Mouse (Mus musculus) liver, embryonic 14.5 days (tissue): Measurements from ENCODE around the gene Spem1. TPM values are rescaled to one million over a fixed set of nuclear protein-coding genes. Genes with fewer than 3 reads are reported as not detected.

Source experiments
- ATAC-seq: fragments of 200-750 bp; cut with Nextera tagmentation; 2 replicates; pipeline ENCODE4 v1.8.0; 2017; ENCODE audit warnings: moderate number of reproducible peaks, mild to moderate bottlenecking, moderate library complexity; ENCODE audit not compliant: insufficient read depth
- DNase-seq, 3 experiments: peaks; one replicate each; pipeline ENCODE4 v3.0.0-alpha.2; 2012 to 2013; ENCODE audit warnings: low read depth in 3 of 3, low spot score in 3 of 3
- H3K27ac ChIP-seq: fragments of 300-500 bp; sonication (generic); 2 replicates; pipeline ENCODE4 v1.5.1; 2014; ENCODE audit warnings: moderate library complexity, mild to moderate bottlenecking, control low read depth, inconsistent platforms
- H3K27me3 ChIP-seq: fragments of 300-500 bp; sonication (generic); 2 replicates; pipeline ENCODE4 v1.6.1; 2014; ENCODE audit warnings: mild to moderate bottlenecking, low read length, moderate library complexity; ENCODE audit not compliant: control insufficient read depth, insufficient read depth
- H3K36me3 ChIP-seq: fragments of 300-500 bp; sonication (generic); replicated peaks from 2 replicates; pipeline ENCODE4 v1.6.1; 2014; ENCODE audit warnings: low read depth; ENCODE audit not compliant: control insufficient read depth, insufficient read depth
- H3K4me1 ChIP-seq, 2 experiments: fragments of 200-500 bp in 1 of 2; fragments of 300-500 bp in 1 of 2; sonication (generic) in 1 of 2; replicated peaks; 2 replicates each; pipeline ENCODE4 v1.6.1; 2012 to 2014; ENCODE audit warnings: antibody characterized with exemption in 1 of 2, inconsistent platforms in 1 of 2, low read length in 1 of 2; ENCODE audit not compliant: control insufficient read depth in 2 of 2, insufficient read depth in 2 of 2
- H3K4me2 ChIP-seq: fragments of 300-500 bp; sonication (generic); 2 replicates; pipeline ENCODE4 v1.6.1; 2014; ENCODE audit warnings: low read depth, mild to moderate bottlenecking, control low read depth, moderate library complexity
- H3K4me3 ChIP-seq, 2 experiments: fragments of 200-500 bp in 1 of 2; fragments of 300-500 bp in 1 of 2; sonication (generic) in 1 of 2; 2 replicates each; pipeline ENCODE4 v1.5.1; 2012 to 2014; ENCODE audit warnings: low read depth in 2 of 2, low read length in 2 of 2, mild to moderate bottlenecking in 2 of 2, control low read depth in 1 of 2, inconsistent platforms in 1 of 2, moderate library complexity in 1 of 2; ENCODE audit not compliant: insufficient read depth in 1 of 2
- H3K9ac ChIP-seq: fragments of 300-500 bp; sonication (generic); replicated peaks from 2 replicates; pipeline ENCODE4 v1.6.1; 2014; ENCODE audit warnings: mild to moderate bottlenecking, control low read depth, moderate library complexity
- H3K9me3 ChIP-seq: fragments of 300-500 bp; sonication (generic); 2 replicates; pipeline ENCODE4 v1.6.1; 2016; ENCODE audit warnings: low read length, mixed read lengths; ENCODE audit not compliant: control insufficient read depth
- CTCF ChIP-seq: IDR thresholded peaks from 2 replicates; pipeline ENCODE4 v1.5.1; 2016; ENCODE audit warnings: antibody characterized with exemption, low read depth, control low read depth
- EP300 ChIP-seq: IDR thresholded peaks from 2 replicates; pipeline ENCODE4 v1.6.1; 2016; ENCODE audit warnings: antibody characterized with exemption, low read depth
- WGBS: fragments of 180-500 bp; shearing (Covaris S2); extraction: QIAGEN DNeasy Blood & Tissue Kit; methylation state at CpG from one replicate; pipeline ENCODE4 v1.1.7; 2014; ENCODE audit not compliant: insufficient replicate concordance; 5-methylcytosine and 5-hydroxymethylcytosine counted together
- polyA plus RNA-seq, 2 experiments: library from polyadenylated mRNA; depleted of rRNA in 1 of 2; stranded (reverse) in 1 of 2; unstranded in 1 of 2; fragments of >200 nt; fragmentation: Nextera tagmentation in 1 of 2; extraction: Ambion mirVana in 1 of 2; gene quantifications; 2 replicates each; pipeline versions ENCODE4 v1.2.1 to v1.2.3; 2012 to 2014

The Spem1 gene
- polyA plus RNA-seq, 2 experiments, result not detected

DNA sequence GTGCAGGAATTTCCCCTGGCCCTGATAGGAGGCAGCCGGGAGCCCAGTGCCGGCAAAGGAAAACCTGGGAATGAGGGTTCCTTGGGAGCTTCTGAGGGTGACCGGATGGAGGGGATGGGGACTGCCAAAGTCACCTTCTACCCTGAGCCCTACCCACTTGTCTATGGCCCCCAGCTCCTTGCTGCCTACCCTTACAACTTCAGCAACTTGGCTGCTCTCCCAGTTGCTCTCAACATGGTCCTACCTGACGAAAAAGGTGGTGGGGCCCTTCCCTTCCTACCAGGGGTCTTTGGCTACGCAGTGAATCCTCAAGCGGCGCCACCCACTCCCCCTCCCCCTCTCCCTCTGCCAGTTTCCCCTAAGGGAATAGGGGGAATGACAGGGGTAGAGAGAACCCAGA is 43.0 kb downstream of the Spem1 start:
- 55% methylated on average over 7 of the region's 7 CpGs for WGBS

DNA sequence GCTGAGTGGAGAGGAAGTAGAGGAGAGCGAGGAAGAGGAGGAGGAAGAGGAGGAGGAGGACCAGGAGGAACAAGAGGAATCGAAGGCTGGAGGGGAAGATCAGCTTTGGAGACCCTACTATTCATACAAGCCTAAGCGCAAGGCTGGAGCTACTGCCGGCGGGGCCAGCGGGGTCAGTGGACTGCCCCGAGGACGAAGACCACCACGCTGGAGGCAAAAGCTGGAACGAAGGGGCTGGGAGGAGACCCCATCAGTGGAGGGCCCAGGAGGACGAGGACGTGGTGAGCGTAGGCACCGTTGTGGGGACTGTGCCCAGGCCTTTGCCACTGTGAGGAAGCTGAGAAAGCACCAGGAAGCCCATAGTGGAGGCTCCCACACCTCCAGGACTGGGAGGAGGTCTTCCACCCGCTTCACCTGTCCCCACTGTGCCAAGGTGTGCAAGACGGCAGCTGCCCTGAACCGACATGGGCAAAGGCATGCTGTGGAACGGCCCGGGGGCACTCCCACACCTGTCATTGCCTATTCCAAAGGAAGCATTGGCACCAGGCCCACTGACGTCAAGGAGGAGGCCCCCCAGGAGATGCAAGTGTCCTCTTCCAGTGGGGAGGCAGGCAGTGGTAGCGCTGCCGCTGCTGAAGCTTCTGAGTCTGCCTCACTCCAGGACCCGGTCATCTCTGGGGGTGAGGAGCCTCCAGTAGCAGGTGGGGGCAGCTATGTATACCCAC is 43.6 kb downstream of the Spem1 start:
- H3K9ac ChIP-seq, result no peak overlapping the region
- ATAC-seq, result no peak
- H3K27me3 ChIP-seq, result peaks cover 14% of the 10 kb centered on the region
- no peak overlapping the region for H3K4me3 ChIP-seq
- no peaks in the 10 kb centered on the region for H3K36me3 ChIP-seq
- WGBS, result 60% methylated on average over 23 of the region's 23 CpGs
- DNase-seq, result no peak
- no peaks in the 10 kb centered on the region for H3K4me1 ChIP-seq
- TF ChIP-seq EP300, result no peak
- no peak for TF ChIP-seq CTCF
- H3K27ac ChIP-seq, result no peak overlapping the region
- no peaks in the 10 kb centered on the region for H3K9me3 ChIP-seq
- no peak overlapping the region for H3K4me2 ChIP-seq

More for the DNA sequence above, 43.0 kb downstream of the Spem1 start:
- Histone ChIP-seq H3K4me3 (no peak overlapping the region), H3K4me2 (no peak overlapping the region), H3K36me3 (no peaks in the 10 kb centered on the region), H3K27ac (no peak overlapping the region), H3K9ac (no peak overlapping the region), H3K9me3 (no peaks in the 10 kb centered on the region), H3K4me1 (no peaks in the 10 kb centered on the region), H3K27me3 (peaks cover 14% of the 10 kb centered on the region)
- TF ChIP-seq EP300 (no peak), CTCF (no peak)
- ATAC-seq (no peak), DNase-seq (no peak)

DNA sequence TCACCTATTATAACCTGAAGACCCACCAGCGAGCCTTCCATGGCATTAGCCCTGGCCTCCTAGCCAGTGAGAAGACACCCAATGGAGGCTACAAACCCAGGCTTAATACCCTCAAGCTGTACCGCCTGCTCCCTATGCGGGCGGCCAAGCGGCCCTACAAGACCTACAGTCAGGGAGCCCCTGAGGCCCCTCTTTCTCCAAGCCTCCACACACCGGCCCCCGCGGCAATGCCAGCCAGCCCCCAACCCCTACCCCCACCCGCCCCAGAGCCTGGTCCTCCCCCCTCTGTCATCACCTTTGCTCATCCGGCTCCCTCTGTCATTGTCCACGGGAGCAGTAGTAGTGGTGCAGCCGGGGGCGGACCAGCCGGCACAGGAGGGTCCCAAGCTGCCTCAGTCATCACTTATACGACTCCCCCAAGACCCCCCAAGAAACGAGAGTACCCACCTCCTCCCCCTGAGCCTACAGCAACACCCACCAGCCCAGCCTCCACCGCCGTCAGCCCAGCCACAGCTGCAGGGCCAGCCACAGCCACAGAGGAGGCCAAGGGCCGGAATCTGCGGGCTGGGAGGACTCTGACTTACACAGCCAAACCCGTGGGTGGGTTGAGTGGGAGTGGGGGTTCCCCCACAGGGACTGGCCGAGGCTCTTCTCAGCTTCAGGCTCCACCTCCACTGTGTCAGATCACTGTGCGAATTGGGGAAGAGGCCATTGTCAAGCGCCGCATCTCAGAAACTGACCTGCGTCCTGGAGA is 44.3 kb downstream of the Spem1 start:
- H3K27ac ChIP-seq, result no peak overlapping the region
- ATAC-seq (no peak), DNase-seq (no peak)
- H3K27me3 ChIP-seq, result peaks cover 14% of the 10 kb centered on the region
- TF ChIP-seq EP300, result no peak
- no peak for TF ChIP-seq CTCF
- no peaks in the 10 kb centered on the region for H3K9me3 ChIP-seq
- no peaks in the 10 kb centered on the region for H3K36me3 ChIP-seq
- WGBS, result 52% methylated on average over 26 of the region's 26 CpGs
- H3K4me3 ChIP-seq, result no peak overlapping the region
- no peak overlapping the region for H3K9ac ChIP-seq
- H3K4me1 ChIP-seq, result no peaks in the 10 kb centered on the region
- no peak overlapping the region for H3K4me2 ChIP-seq

DNA sequence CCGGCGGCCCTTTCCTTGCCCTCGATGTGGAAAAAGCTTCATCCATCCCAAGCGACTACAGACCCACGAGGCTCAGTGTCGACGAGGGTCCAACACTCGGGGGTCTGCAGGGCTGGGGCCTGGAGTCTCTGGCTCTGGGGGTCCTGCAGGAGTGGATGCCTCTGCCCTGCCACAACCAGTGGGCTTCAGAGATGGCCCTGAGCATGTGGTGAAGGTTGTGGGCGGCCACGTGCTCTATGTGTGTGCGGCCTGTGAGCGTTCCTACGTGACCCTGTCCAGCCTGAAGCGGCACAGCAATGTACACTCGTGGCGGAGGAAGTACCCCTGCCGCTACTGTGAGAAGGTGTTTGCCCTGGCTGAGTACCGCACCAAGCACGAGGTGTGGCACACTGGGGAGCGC is 45.5 kb downstream of the Spem1 start:
- WGBS, result 73% methylated on average over 20 of the region's 20 CpGs
- no peak overlapping the region for H3K9ac ChIP-seq
- no peaks in the 10 kb centered on the region for H3K36me3 ChIP-seq
- H3K9me3 ChIP-seq, result no peaks in the 10 kb centered on the region
- H3K4me1 ChIP-seq, result no peaks in the 10 kb centered on the region
- ATAC-seq, result no peak
- H3K27ac ChIP-seq, result no peak overlapping the region
- no peak for DNase-seq
- H3K4me3 ChIP-seq, result no peak overlapping the region
- no peak overlapping the region for H3K4me2 ChIP-seq
- TF ChIP-seq EP300, result no peak
- TF ChIP-seq CTCF, result no peak
- H3K27me3 ChIP-seq, result peaks cover 8% of the 10 kb centered on the region

DNA sequence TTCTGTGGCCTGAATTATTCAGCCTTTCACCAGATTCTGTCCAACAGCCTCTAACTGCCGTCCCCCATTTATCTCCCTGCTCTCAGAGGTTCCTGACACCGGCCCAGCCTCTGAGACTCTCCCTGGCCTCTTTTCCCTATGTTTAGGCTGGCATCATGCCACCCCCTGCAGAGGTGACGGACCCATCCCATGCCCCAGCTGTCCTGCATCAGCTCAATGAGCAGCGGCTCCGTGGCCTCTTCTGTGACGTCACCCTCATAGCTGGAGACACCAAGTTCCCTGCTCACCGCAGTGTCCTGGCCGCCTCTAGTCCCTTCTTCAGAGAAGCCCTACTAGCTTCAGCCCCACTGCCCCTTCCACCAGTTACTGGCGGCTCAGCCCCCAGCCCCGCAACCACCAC is 46.3 kb downstream of the Spem1 start:
- DNase-seq, result no peak
- no peak for TF ChIP-seq CTCF
- no peak overlapping the region for H3K9ac ChIP-seq

More for the DNA sequence above, 46.3 kb downstream of the Spem1 start:
- Histone ChIP-seq H3K9me3 (no peaks in the 10 kb centered on the region), H3K27me3 (peaks cover 7% of the 10 kb centered on the region), H3K4me2 (no peak overlapping the region), H3K36me3 (no peaks in the 10 kb centered on the region), H3K4me1 (no peaks in the 10 kb centered on the region), H3K27ac (no peak overlapping the region), H3K4me3 (no peak overlapping the region)
- WGBS, result 62% methylated on average over 10 of the region's 10 CpGs
- no peak for ATAC-seq
